Comparison of ENCODE assay signal across 28 mouse cellular contexts in the genomic region with DNA sequence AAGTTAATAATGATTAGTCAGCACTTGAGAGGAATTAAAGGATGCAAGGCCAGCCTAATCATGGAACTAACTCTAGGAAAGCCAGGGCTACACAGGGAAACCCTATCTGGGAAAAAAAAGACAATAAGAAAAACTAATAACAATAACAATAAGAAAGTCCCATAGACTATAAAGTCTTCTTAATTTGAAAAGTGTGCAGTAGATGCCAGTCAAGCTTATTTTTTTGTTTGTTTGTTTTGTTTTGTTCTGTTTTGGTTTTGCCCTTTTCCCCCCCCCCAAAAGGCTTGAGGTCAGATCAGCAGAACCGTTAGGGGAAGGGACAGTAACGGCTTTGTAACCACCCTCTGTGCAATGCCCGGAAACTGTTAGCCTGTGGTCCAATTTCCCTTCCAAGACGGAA. TPM values are rescaled to one million over a fixed set of nuclear protein-coding genes. Genes with fewer than 3 reads are reported as not detected.
DNase-seq lines count a peak whose midpoint lies in the region; ATAC-seq and TF ChIP-seq lines count a peak whose summit lies in the region.
"Had no signal": no experiment of that assay in that cellular context is flagged by ENCODE, and none has a peak within 500 bp of the region (broad histone marks: within the 10 kb centered on the region; RNA-seq: fewer than 3 reads in every experiment).

A gene (plus strand): TSS at position 301 of the 400 bp plus-strand sequence.

- H3K4me2 ChIP-seq in heart, embryonic 12.5 days = no peak within 1 kb of the TSS
- H3K4me2 ChIP-seq: embryonic facial prominence, embryonic 12.5 days; forebrain, embryonic 13.5 days; forebrain, embryonic 15.5 days had no signal

- H3K9me3 ChIP-seq in heart, embryonic 12.5 days (replicated peaks) = no peaks in the 10 kb centered on the region
- H3K9me3 ChIP-seq: embryonic facial prominence, embryonic 10.5 days; embryonic facial prominence, embryonic 12.5 days; forebrain, embryonic 13.5 days; forebrain, embryonic 15.5 days; G1E had no signal

- H3K36me3 ChIP-seq in testis, adult 2 months (ENCODE audit: control insufficient read depth, insufficient read depth, low read length) = no peaks in the 10 kb centered on the region; the same call in 1 of the 2 replicates
- no peaks in the 10 kb centered on the region for H3K36me3 ChIP-seq in heart, embryonic 12.5 days
- H3K36me3 ChIP-seq: embryonic facial prominence, embryonic 10.5 days; embryonic facial prominence, embryonic 12.5 days; forebrain, embryonic 15.5 days; G1E had no signal

- no peaks in the 10 kb centered on the region for H3K27me3 ChIP-seq in testis, adult 2 months (ENCODE audit: control insufficient read depth, insufficient read depth, low read length)
- H3K27me3 ChIP-seq in heart, embryonic 12.5 days (replicated peaks) = no peaks in the 10 kb centered on the region
- H3K27me3 ChIP-seq: embryonic facial prominence, embryonic 12.5 days; forebrain, embryonic 13.5 days; forebrain, embryonic 15.5 days had no signal

- 82% methylated on average over 4 of the region's 4 CpGs for WGBS in heart, embryonic 12.5 days

- H3K27ac ChIP-seq in testis, adult 2 months (ENCODE audit: control insufficient read depth, insufficient read depth, low read depth, low read length) = peak within 1 kb of the TSS; percentile 100
- no peak within 1 kb of the TSS for H3K27ac ChIP-seq in heart, embryonic 12.5 days (ENCODE audit: poor library complexity, severe bottlenecking)
- H3K27ac ChIP-seq: embryonic facial prominence, embryonic 10.5 days; embryonic facial prominence, embryonic 12.5 days; forebrain, embryonic 13.5 days; forebrain, embryonic 15.5 days had no signal

- DNase-seq in testis, postnatal 14 days (ENCODE audit: low spot score) = no peak
- DNase-seq: adrenal gland, adult 8-10 months; adrenal gland, postnatal 14 days; adrenal gland, postnatal 36 days; B cell, adult 2 months; cerebellum, adult 11-12 months; cerebellum, adult 2 months; cerebellum, adult 9-10 months; cerebellum, postnatal 10 days; cerebellum, postnatal 25 days; forebrain, postnatal 0 days had no signal

- H3K4me3 ChIP-seq in testis, adult 2 months (ENCODE audit: control insufficient read depth, low read depth, low read length) = peak within 1 kb of the TSS; percentile 95
- H3K4me3 ChIP-seq in heart, embryonic 12.5 days = no peak within 1 kb of the TSS
- H3K4me3 ChIP-seq: embryonic facial prominence, embryonic 10.5 days; embryonic facial prominence, embryonic 12.5 days; forebrain, embryonic 13.5 days; forebrain, embryonic 15.5 days had no signal

- TF ChIP-seq CTCF in testis, adult 2 months (IDR thresholded peaks at IDR 0.05; ENCODE audit: control insufficient read depth, insufficient read depth, insufficient replicate concordance, low read depth, low read length) = no peak

- no peak; the same call in 1 of the 2 replicates for TF ChIP-seq POLR2A in testis, adult 2 months (IDR thresholded peaks at IDR 0.05; ENCODE audit: control insufficient read depth, low read depth, low read length)

- ATAC-seq in granulocyte monocyte progenitor cell, adult 5-6 weeks (replicated peaks; ENCODE audit: poor library complexity, severe bottlenecking) = 0 out of 2 replicates have a peak, but pooled peaks have one; percentile 40
- ATAC-seq in neutrophil, adult 5-6 weeks (ENCODE audit: extremely low read depth, insufficient number of reproducible peaks, low FRiP score, poor library complexity, severe bottlenecking) = peak; percentile 46; the same call in 1 of the 2 replicates
- ATAC-seq in heart, embryonic 12.5 days (ENCODE audit: insufficient number of reproducible peaks, low FRiP score) = no peak
- no peak for ATAC-seq in CD4-positive, CD25-positive, alpha-beta regulatory T cell, adult 4 months
- ATAC-seq: activated CD4-positive, CD25-positive, alpha-beta regulatory T cell, adult 4 months; forebrain, embryonic 13.5 days; forebrain, embryonic 15.5 days; forebrain, postnatal 0 days; Patski had no signal

- peaks cover 8% of the 10 kb centered on the region; the same call in 1 of the 2 replicates for H3K4me1 ChIP-seq in testis, adult 2 months (ENCODE audit: control insufficient read depth, insufficient read depth, low read length)
- no peaks in the 10 kb centered on the region for H3K4me1 ChIP-seq in heart, embryonic 12.5 days (replicated peaks)
- H3K4me1 ChIP-seq: embryonic facial prominence, embryonic 10.5 days; embryonic facial prominence, embryonic 12.5 days; forebrain, embryonic 13.5 days had no signal

- no peak within 1 kb of the TSS for H3K9ac ChIP-seq in heart, embryonic 12.5 days
- H3K9ac ChIP-seq: embryonic facial prominence, embryonic 12.5 days; forebrain, embryonic 13.5 days; forebrain, embryonic 15.5 days; forebrain, postnatal 0 days had no signal

RNA-seq across cellular contexts. Expression of the gene that starts here (rescaled TPM):
- 121 and 125 TPM in 2 replicates for polyA plus RNA-seq in testis, adult 2 months (2012; rRNA removed)
- not detected in 2 replicates for total RNA-seq in granulocyte monocyte progenitor cell, adult 5-6 weeks (2014; fragmentation: Nextera tagmentation)
- 0.05 and 0.95 TPM in 2 replicates for total RNA-seq in granulocyte monocyte progenitor cell, adult 5-6 weeks (2017)
- total RNA-seq in neutrophil, adult 5-6 weeks (2017) = 6.4 and 7.9 TPM in 2 replicates
- polyA plus RNA-seq in heart, embryonic 12.5 days (2016; fragmentation: Nextera tagmentation; extraction: Ambion mirVana) = not detected in 2 replicates
- polyA plus RNA-seq in CD4-positive, CD25-positive, alpha-beta regulatory T cell, adult 4 months (2017; shearing (Covaris generic)) = 1 to 10 TPM; 3.5 to 4.8 TPM
- total RNA-seq: adrenal gland, adult 18-20 months; adrenal gland, adult 8-10 months; adrenal gland, postnatal 14 days; adrenal gland, postnatal 36 days; forebrain, postnatal 0 days had no signal
- polyA plus RNA-seq: brain, embryonic 14.5 days; cerebellum, adult 2 months; cortical plate, adult 2 months; embryonic facial prominence, embryonic 12.5 days; embryonic facial prominence, embryonic 14.5 days; forebrain, embryonic 11.5 days; forebrain, embryonic 13.5 days; forebrain, embryonic 15.5 days; forebrain, postnatal 0 days; G1E; Patski had no signal

Comparison
In these comparisons a context has a peak if more than half of its experiments do, and no peak if none do; other contexts are left out.
1. RNA of the gene that starts here (polyA plus RNA-seq): 121 to 125 TPM in testis, adult 2 months; 3.5 to 4.8 TPM in CD4-positive, CD25-positive, alpha-beta regulatory T cell, adult 4 months and not detected in heart, embryonic 12.5 days; every median in the first group is over 10 times any median in the second.
2. Peak in ATAC-seq in granulocyte monocyte progenitor cell, adult 5-6 weeks; RNA of the gene not detected or under 1 TPM.